Mouse (Mus musculus): ENCODE data around the gene Rtn4r. TPM values are rescaled to one million over a fixed set of nuclear protein-coding genes. Genes with fewer than 3 reads are reported as not detected.
"Not testable (repeated sequence)": the region's sequence is repeated elsewhere in the genome, so short reads cannot be mapped to it uniquely, and the experiment has no call there.

Gene Rtn4r
- total and polyA plus RNA-seq, 3 experiments = 0.04 TPM; not detected in 2

- TF ChIP-seq ZMIZ1 (IDR thresholded peaks at IDR 0.05; ENCODE audit: low read depth, low read length) (no peak), USF2 (IDR thresholded peaks at IDR 0.05; ENCODE audit: borderline replicate concordance in 1 of 2, insufficient read depth in 1 of 2, low read depth in 1 of 2, low read length in 2 of 2) (no peak), ZNF384 (IDR thresholded peaks at IDR 0.05; ENCODE audit: low read depth, low read length) (no peak), EP300 (IDR thresholded peaks at IDR 0.05; ENCODE audit: low read depth in 1 of 2, low read length in 2 of 2) (no peak)
These were observed 67.0 kb downstream of the Rtn4r start (continued) for GRCm38 (mm10) chr16:18194208-18194985.

- H3K79me2 ChIP-seq (ENCODE audit: control insufficient read depth, insufficient read depth, low read length, poor library complexity) = no peaks in the 10 kb centered on the region
- TF ChIP-seq EP300 (IDR thresholded peaks at IDR 0.05; ENCODE audit: low read depth in 1 of 2, low read length in 2 of 2) (no peak), TBP (IDR thresholded peaks at IDR 0.05; ENCODE audit: low read depth, low read length) (no peak), MYC (IDR thresholded peaks at IDR 0.05; ENCODE audit: low read depth, low read length) (no peak), ZMIZ1 (IDR thresholded peaks at IDR 0.05; ENCODE audit: low read depth, low read length) (no peak), SMC3 (IDR thresholded peaks at IDR 0.05; ENCODE audit: low read depth, low read length) (no peak), NELFE (IDR thresholded peaks at IDR 0.05; ENCODE audit: low read depth, low read length) (no peak), MXI1 (IDR thresholded peaks at IDR 0.05; ENCODE audit: low read depth, low read length) (no peak), MAZ (IDR thresholded peaks at IDR 0.05; ENCODE audit: low read depth, low read length) (no peak), MEF2A (IDR thresholded peaks at IDR 0.05; ENCODE audit: extremely low read depth, insufficient replicate concordance, low read depth, low read length, poor library complexity, severe bottlenecking) (no peak), KAT2A (conservative IDR thresholded peaks at IDR 0.05; ENCODE audit: low read depth, low read length) (no peak), POLR2AphosphoS2 (IDR thresholded peaks at IDR 0.05; ENCODE audit: low read length) (no peak), TCF12 (IDR thresholded peaks at IDR 0.05; ENCODE audit: low read depth, low read length) (no peak), CTCF (IDR thresholded peaks at IDR 0.05 in 2 of 3, conservative IDR thresholded peaks at IDR 0.05 in 1 of 3; ENCODE audit: control insufficient read depth in 1 of 3, insufficient read depth in 1 of 3, low read depth in 2 of 3, low read length in 3 of 3, poor library complexity in 1 of 3, severe bottlenecking in 1 of 3) (no peak), ZKSCAN1 (IDR thresholded peaks at IDR 0.05; ENCODE audit: low read depth, low read length) (no peak), POLR2AphosphoS5 (IDR thresholded peaks at IDR 0.05; ENCODE audit: borderline replicate concordance, low read depth, low read length) (no peak), BHLHE40 (IDR thresholded peaks at IDR 0.05; ENCODE audit: borderline replicate concordance, low read depth, low read length) (no peak), SIN3A (IDR thresholded peaks at IDR 0.05; ENCODE audit: low read length) (no peak), USF2 (IDR thresholded peaks at IDR 0.05; ENCODE audit: borderline replicate concordance in 1 of 2, insufficient read depth in 1 of 2, low read depth in 1 of 2, low read length in 2 of 2) (no peak), CHD1 (IDR thresholded peaks at IDR 0.05; ENCODE audit: low read depth, low read length) (no peak), USF1 (IDR thresholded peaks at IDR 0.05; ENCODE audit: low read depth, low read length) (no peak)
- no peak overlapping the region for H3K9ac ChIP-seq (ENCODE audit: control insufficient read depth, low read depth, low read length, poor library complexity, severe bottlenecking)
- H3K4me3 ChIP-seq (ENCODE audit: control insufficient read depth in 1 of 2, insufficient read depth in 1 of 2, low read depth in 2 of 2, low read length in 2 of 2) = no peak overlapping the region
- H3K4me1 ChIP-seq (ENCODE audit: control insufficient read depth in 1 of 2, insufficient read depth in 2 of 2, low read length in 2 of 2) = no peaks in the 10 kb centered on the region
- no peaks in the 10 kb centered on the region for H3K36me3 ChIP-seq (ENCODE audit: control insufficient read depth in 1 of 2, insufficient read depth in 2 of 2, low read length in 2 of 2)
- peak; percentile 61 for DNase-seq (ENCODE audit: low read depth, low spot score)
- H3K27me3 ChIP-seq (ENCODE audit: control insufficient read depth in 1 of 2, insufficient read depth in 2 of 2, low read length in 2 of 2) = no peaks in the 10 kb centered on the region; a peak in 2 of 4 replicates
- H3K9me3 ChIP-seq (replicated peaks; ENCODE audit: insufficient read depth, low read length) = no peaks in the 10 kb centered on the region
- no peak overlapping the region for H3K27ac ChIP-seq (ENCODE audit: control insufficient read depth, low read depth, low read length)
These were observed 67.6 kb downstream of the Rtn4r start for GRCm38 (mm10) chr16:18195068-18195467.

DNA sequence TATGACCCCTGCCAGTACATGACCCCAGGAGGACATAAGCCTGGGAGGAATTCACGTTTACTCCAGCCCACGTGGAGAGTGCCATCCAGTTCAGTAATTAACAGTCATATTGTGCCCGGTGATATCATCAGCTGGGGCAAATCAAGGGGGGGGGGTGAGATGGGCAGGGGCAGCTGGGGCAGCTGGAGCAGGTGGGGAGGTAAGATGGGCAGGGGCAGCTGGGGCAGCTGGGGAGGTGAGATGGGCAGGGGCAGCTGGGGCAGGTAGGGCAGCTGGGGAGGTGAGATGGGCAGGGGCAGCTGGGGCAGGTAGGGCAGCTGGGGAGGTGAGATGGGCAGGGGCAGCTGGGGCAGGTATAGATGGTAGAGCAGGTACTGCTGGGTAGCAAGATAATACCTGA lies 68.1 kb downstream of the Rtn4r start:
- not testable (repeated sequence) for H3K79me2 ChIP-seq (ENCODE audit: control insufficient read depth, insufficient read depth, low read length, poor library complexity); H3K9me3 ChIP-seq (replicated peaks; ENCODE audit: insufficient read depth, low read length); H3K27me3 ChIP-seq (ENCODE audit: control insufficient read depth in 1 of 2, insufficient read depth in 2 of 2, low read length in 2 of 2); H3K36me3 ChIP-seq (ENCODE audit: control insufficient read depth in 1 of 2, insufficient read depth in 2 of 2, low read length in 2 of 2); H3K27ac ChIP-seq (ENCODE audit: control insufficient read depth, low read depth, low read length); DNase-seq (ENCODE audit: low read depth, low spot score); H3K4me1 ChIP-seq (ENCODE audit: control insufficient read depth in 1 of 2, insufficient read depth in 2 of 2, low read length in 2 of 2); H3K9ac ChIP-seq (ENCODE audit: control insufficient read depth, low read depth, low read length, poor library complexity, severe bottlenecking); H3K4me3 ChIP-seq (ENCODE audit: control insufficient read depth in 1 of 2, insufficient read depth in 1 of 2, low read depth in 2 of 2, low read length in 2 of 2)
